Mouse (Mus musculus) c-Kit-positive CD71-positive TER-119-positive erythroid progenitor cells, embryonic 14.5 days (primary cell): ENCODE measurements at regions not wholly inside any gene's neighbourhood (a gene's known extent, or its start where the extent isn't known, plus 50 kb on each side); places are given as distances from the start of the nearest gene placed in this dataset.

ENCODE experiments used
- DNase-seq: peaks from one replicate; pipeline ENCODE4 v3.0.0-alpha.2; 2013; ENCODE audit warnings: low spot score

DNA sequence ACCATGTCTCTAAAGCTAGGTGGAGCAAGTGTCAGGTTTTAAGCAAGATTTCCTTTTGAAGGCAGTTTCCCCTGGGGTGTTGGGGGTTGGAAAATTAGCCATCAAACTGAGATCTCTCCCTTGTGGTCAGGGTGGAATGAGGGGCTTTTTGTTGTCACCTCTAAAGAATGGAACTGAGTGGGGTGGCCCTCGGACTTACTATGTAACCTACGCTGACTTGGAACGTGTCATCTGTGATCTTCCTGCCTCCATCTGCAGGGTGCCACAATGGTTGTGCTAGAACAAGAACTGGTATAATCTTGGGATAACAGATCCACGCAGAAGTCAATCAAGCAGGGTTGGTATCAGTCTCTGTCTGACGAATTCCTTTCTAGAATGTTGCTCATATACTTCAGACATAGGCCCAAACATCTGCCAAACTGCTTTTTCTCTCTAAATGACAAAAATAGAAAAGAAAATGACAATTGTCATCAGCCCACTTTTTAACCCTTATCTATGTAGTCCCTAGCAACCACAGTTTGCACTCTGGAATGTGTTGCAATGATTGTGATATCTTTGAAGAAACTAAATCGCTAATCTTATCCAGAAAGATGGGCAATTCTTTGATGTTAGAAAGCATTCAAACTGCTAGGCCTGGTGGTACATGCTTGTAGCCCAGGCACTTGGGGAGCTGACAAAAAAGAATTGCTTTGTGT lies 50.8 kb upstream of the Sgk1 start:
- DNase-seq, result no peak
